Mouse (Mus musculus) left cerebral cortex, adult 2 months (tissue): ENCODE results near the gene Man1c1. TPM values are rescaled to one million over a fixed set of nuclear protein-coding genes. Genes with fewer than 3 reads are reported as not detected.

Experiments used
- DNase-seq, 2 experiments: peaks; one replicate each; pipeline ENCODE4 v3.0.0; 2021 to 2022; ENCODE audit warnings: low spot score in 2 of 2, mixed read lengths in 1 of 2; ENCODE audit errors: extremely low spot score in 1 of 2
- H3K27ac ChIP-seq: fragments of 200-600 bp; 2 replicates; pipeline ENCODE4 v1.8.1; 2022
- H3K4me3 ChIP-seq: fragments of 200-600 bp; 2 replicates; pipeline ENCODE4 v1.8.1; 2022
- CTCF ChIP-seq: fragments of 200-600 bp; IDR thresholded peaks from 2 replicates; pipeline ENCODE4 v1.8.1; 2022; ENCODE audit warnings: antibody characterized with exemption, mild to moderate bottlenecking, moderate library complexity
- intact Hi-C: fragments of 180-260 bp; cut with DNase I; formaldehyde crosslinking; loops from one replicate; pipeline ENCODE4 v1.15.1; 2025
- total RNA-seq, 2 experiments: library from RNA; stranded (reverse); gene quantifications; 2 replicates each; pipeline ENCODE4 v1.2.3; 2021

The Man1c1 gene
- total RNA-seq, 2 experiments from 2014 or later, result 43.1 to 43.6 TPM

GRCm38 (mm10) chr4:134645042-134645948, 58.8 kb downstream of the Man1c1 start:
- intact Hi-C loops, result no loop called here
- no peak overlapping the region for H3K4me3 ChIP-seq
- no peak for DNase-seq
- TF ChIP-seq CTCF, result no peak
- peak overlapping the region; percentile 67 for H3K27ac ChIP-seq

GRCm38 (mm10) chr4:134644410-134644809, 59.7 kb downstream of the Man1c1 start:
- H3K27ac ChIP-seq, result peak overlapping the region; percentile 67
- intact Hi-C loops, result no loop called here
- DNase-seq, result no peak
- no peak overlapping the region for H3K4me3 ChIP-seq
- no peak for TF ChIP-seq CTCF

- intact Hi-C loops, result no loop called here
- TF ChIP-seq CTCF, result no peak
- Histone ChIP-seq H3K4me3 (no peak overlapping the region), H3K27ac (peak overlapping the region; percentile 70)
- peak; percentile 52 to 59 for DNase-seq
These were observed 62.2 kb downstream of the Man1c1 start for GRCm38 (mm10) chr4:134641711-134642516.

- intact Hi-C loops, result no loop called here
- DNase-seq, result no peak
- Histone ChIP-seq H3K27ac (no peak overlapping the region), H3K4me3 (no peak overlapping the region)
- no peak for TF ChIP-seq CTCF
These were observed 64.8 kb downstream of the Man1c1 start for GRCm38 (mm10) chr4:134639325-134639724.

GRCm38 (mm10) chr4:134638111-134638550, 66.0 kb downstream of the Man1c1 start:
- no peak for TF ChIP-seq CTCF

GRCm38 (mm10) chr4:134636406-134636805, 67.7 kb downstream of the Man1c1 start:
- Histone ChIP-seq H3K4me3 (no peak overlapping the region), H3K27ac (no peak overlapping the region)
- intact Hi-C loops, result no loop called here
- TF ChIP-seq CTCF, result no peak
- no peak for DNase-seq

More at GRCm38 (mm10) chr4:134638111-134638550, 66.0 kb downstream of the Man1c1 start:
- H3K27ac ChIP-seq, result no peak overlapping the region
- intact Hi-C loops, result no loop called here
- DNase-seq, result no peak
- H3K4me3 ChIP-seq, result no peak overlapping the region

GRCm38 (mm10) chr4:134634001-134634400, 70.1 kb downstream of the Man1c1 start:
- no peak overlapping the region for H3K4me3 ChIP-seq
- H3K27ac ChIP-seq, result no peak overlapping the region
- intact Hi-C loops, result no loop called here

GRCm38 (mm10) chr4:134632131-134632711, 71.9 kb downstream of the Man1c1 start:
- intact Hi-C loops, result loop anchor here (2.0 kb wide), 1 partner anchor 73 kb away; the partner anchor contains the start of gene Man1c1
- Histone ChIP-seq H3K4me3 (no peak overlapping the region), H3K27ac (peak overlapping the region; percentile 88)
- no peak for TF ChIP-seq CTCF
- peak in 1 of 2 experiments; percentile 38 for DNase-seq

More at GRCm38 (mm10) chr4:134634001-134634400, 70.1 kb downstream of the Man1c1 start:
- no peak for TF ChIP-seq CTCF
- no peak for DNase-seq

GRCm38 (mm10) chr4:134631471-134632130, 72.5 kb downstream of the Man1c1 start:
- DNase-seq, result peak; percentile 75
- TF ChIP-seq CTCF, result no peak
- Histone ChIP-seq H3K4me3 (no peak overlapping the region), H3K27ac (peak overlapping the region; percentile 88)
- intact Hi-C loops, result loop anchor here (2.0 kb wide), 3 partner anchors 31 to 73 kb away; partner anchors contain the start of gene Man1c1

- H3K27ac ChIP-seq, result peak overlapping the region; percentile 19; the same call in 1 of the 2 replicates
- no peak for TF ChIP-seq CTCF
- no peak overlapping the region for H3K4me3 ChIP-seq
- intact Hi-C loops, result loop anchor here (5.0 kb wide), 1 partner anchor 119 kb away; no protein-coding TSS in a partner anchor
- no peak for DNase-seq
These were observed 75.3 kb downstream of the Man1c1 start for GRCm38 (mm10) chr4:134628575-134629384.
